Mouse (Mus musculus): ENCODE results near the gene Samd4. TPM values are rescaled to one million over a fixed set of nuclear protein-coding genes. Genes with fewer than 3 reads are reported as not detected.

Gene Samd4
- polyA plus RNA-seq, 1 experiment, result 2.3 TPM

GRCm38 (mm10) chr14:47000786-47001761 is 118.4 kb downstream of the Samd4 start:
- TF ChIP-seq POLR2A (IDR thresholded peaks at IDR 0.05; ENCODE audit: borderline replicate concordance, low read depth, low read length) (no peak), CTCF (IDR thresholded peaks at IDR 0.05; ENCODE audit: low read depth, low read length) (no peak)
- peaks cover 2% of the 10 kb centered on the region; the same call in 1 of the 2 replicates for H3K4me1 ChIP-seq (ENCODE audit: control insufficient read depth, insufficient read depth, low read length)
- no peak overlapping the region for H3K27ac ChIP-seq (ENCODE audit: insufficient read depth, low read depth, low read length)
- no peak overlapping the region for H3K4me3 ChIP-seq (ENCODE audit: insufficient read depth, low read length)

DNA sequence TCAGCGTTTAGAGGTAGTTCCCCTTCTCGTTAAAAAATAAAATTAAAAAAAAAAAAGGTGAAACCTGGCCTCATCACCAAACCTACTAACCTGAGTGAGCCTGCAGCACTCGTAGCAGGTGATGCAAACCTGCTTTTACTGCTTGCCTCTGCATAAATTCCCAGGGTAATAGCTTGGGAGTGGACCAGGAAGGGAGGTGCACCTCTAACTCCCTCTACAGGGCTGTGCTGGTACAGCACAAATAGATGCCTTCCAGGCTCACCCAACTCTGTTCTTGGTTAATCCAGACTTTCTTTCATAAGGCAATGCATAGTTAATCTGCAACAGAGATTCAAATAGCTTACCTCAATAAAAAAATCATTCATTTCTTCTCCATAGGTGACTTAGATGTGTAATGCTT is 121.5 kb downstream of the Samd4 start:
- H3K27ac ChIP-seq (ENCODE audit: insufficient read depth, low read depth, low read length), result no peak overlapping the region
- no peak overlapping the region for H3K4me3 ChIP-seq (ENCODE audit: insufficient read depth, low read length)
- TF ChIP-seq CTCF (IDR thresholded peaks at IDR 0.05; ENCODE audit: low read depth, low read length) (peak; percentile 78), POLR2A (IDR thresholded peaks at IDR 0.05; ENCODE audit: borderline replicate concordance, low read depth, low read length) (no peak)
- H3K4me1 ChIP-seq (ENCODE audit: control insufficient read depth, insufficient read depth, low read length), result peaks cover 2% of the 10 kb centered on the region; the same call in 1 of the 2 replicates

GRCm38 (mm10) chr14:47011171-47012139 is 128.8 kb downstream of the Samd4 start:
- Histone ChIP-seq H3K27ac (ENCODE audit: insufficient read depth, low read depth, low read length) (no peak overlapping the region), H3K4me1 (ENCODE audit: control insufficient read depth, insufficient read depth, low read length) (no peaks in the 10 kb centered on the region), H3K4me3 (ENCODE audit: insufficient read depth, low read length) (no peak overlapping the region)
- no peak for TF ChIP-seq CTCF (IDR thresholded peaks at IDR 0.05; ENCODE audit: low read depth, low read length)
- TF ChIP-seq POLR2A (IDR thresholded peaks at IDR 0.05; ENCODE audit: borderline replicate concordance, low read depth, low read length), result no peak

- Histone ChIP-seq H3K4me3 (ENCODE audit: insufficient read depth, low read length) (no peak overlapping the region), H3K4me1 (ENCODE audit: control insufficient read depth, insufficient read depth, low read length) (no peaks in the 10 kb centered on the region), H3K27ac (ENCODE audit: insufficient read depth, low read depth, low read length) (no peak overlapping the region)
- TF ChIP-seq POLR2A (IDR thresholded peaks at IDR 0.05; ENCODE audit: borderline replicate concordance, low read depth, low read length) (no peak), CTCF (IDR thresholded peaks at IDR 0.05; ENCODE audit: low read depth, low read length) (no peak)
Measured at GRCm38 (mm10) chr14:47015618-47016017, 133.0 kb downstream of the Samd4 start.

DNA sequence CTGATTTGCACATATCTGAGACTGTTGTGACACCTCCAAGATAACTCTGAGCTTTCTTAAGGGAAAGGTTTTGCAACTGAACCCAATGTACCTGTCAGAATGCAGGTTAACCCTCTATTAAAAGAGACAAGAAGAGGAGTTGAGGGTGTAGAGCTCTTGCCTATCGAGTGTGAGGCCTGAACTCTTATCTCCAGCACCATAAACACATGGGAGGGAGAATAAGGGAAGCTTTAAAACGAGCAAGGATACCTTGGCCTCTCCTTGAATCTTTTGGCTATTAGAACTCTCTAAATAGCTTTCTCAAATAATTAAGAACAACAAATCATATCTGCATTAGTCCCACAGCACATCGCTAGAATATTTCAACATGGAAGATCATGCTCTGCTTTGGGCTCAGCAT is 135.0 kb downstream of the Samd4 start:
- Histone ChIP-seq H3K4me1 (ENCODE audit: control insufficient read depth, insufficient read depth, low read length) (no peaks in the 10 kb centered on the region), H3K27ac (ENCODE audit: insufficient read depth, low read depth, low read length) (no peak overlapping the region), H3K4me3 (ENCODE audit: insufficient read depth, low read length) (no peak overlapping the region)
- TF ChIP-seq POLR2A (IDR thresholded peaks at IDR 0.05; ENCODE audit: borderline replicate concordance, low read depth, low read length) (no peak), CTCF (IDR thresholded peaks at IDR 0.05; ENCODE audit: low read depth, low read length) (no peak)

- H3K27ac ChIP-seq (ENCODE audit: insufficient read depth, low read depth, low read length), result no peak overlapping the region
- H3K4me3 ChIP-seq (ENCODE audit: insufficient read depth, low read length), result no peak overlapping the region
- H3K4me1 ChIP-seq (ENCODE audit: control insufficient read depth, insufficient read depth, low read length), result no peaks in the 10 kb centered on the region
- TF ChIP-seq CTCF (IDR thresholded peaks at IDR 0.05; ENCODE audit: low read depth, low read length) (no peak), POLR2A (IDR thresholded peaks at IDR 0.05; ENCODE audit: borderline replicate concordance, low read depth, low read length) (no peak)
Measured at GRCm38 (mm10) chr14:47020886-47021285, 138.2 kb downstream of the Samd4 start.

DNA sequence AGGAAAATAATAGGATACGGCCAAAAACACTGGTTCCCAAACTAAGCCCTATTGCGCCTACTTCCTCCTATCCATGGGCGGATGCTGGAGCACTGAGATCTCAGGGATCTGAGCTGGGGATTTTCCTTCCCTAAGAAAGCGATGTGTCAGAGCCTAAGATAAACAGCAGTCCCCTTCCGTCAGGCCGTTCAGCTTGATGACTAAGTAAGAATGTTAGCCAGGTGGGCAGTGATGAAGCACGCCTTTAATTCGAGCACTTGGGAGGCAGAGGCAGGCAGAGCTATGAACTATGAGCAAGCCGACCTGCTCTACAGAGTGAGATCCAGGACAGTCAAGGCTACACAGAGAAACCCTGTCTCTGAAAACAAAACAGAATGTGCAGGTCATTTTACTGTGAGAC is 140.9 kb downstream of the Samd4 start:
- TF ChIP-seq POLR2A (IDR thresholded peaks at IDR 0.05; ENCODE audit: borderline replicate concordance, low read depth, low read length) (no peak), CTCF (IDR thresholded peaks at IDR 0.05; ENCODE audit: low read depth, low read length) (no peak)
- Histone ChIP-seq H3K4me1 (ENCODE audit: control insufficient read depth, insufficient read depth, low read length) (no peaks in the 10 kb centered on the region), H3K27ac (ENCODE audit: insufficient read depth, low read depth, low read length) (no peak overlapping the region), H3K4me3 (ENCODE audit: insufficient read depth, low read length) (no peak overlapping the region)

- H3K27ac ChIP-seq (ENCODE audit: insufficient read depth, low read depth, low read length), result no peak overlapping the region
- no peak overlapping the region for H3K4me3 ChIP-seq (ENCODE audit: insufficient read depth, low read length)
- TF ChIP-seq CTCF (IDR thresholded peaks at IDR 0.05; ENCODE audit: low read depth, low read length), result no peak
- TF ChIP-seq POLR2A (IDR thresholded peaks at IDR 0.05; ENCODE audit: borderline replicate concordance, low read depth, low read length), result no peak
- no peaks in the 10 kb centered on the region for H3K4me1 ChIP-seq (ENCODE audit: control insufficient read depth, insufficient read depth, low read length)
Measured at GRCm38 (mm10) chr14:47027431-47028118, 144.9 kb downstream of the Samd4 start.

DNA sequence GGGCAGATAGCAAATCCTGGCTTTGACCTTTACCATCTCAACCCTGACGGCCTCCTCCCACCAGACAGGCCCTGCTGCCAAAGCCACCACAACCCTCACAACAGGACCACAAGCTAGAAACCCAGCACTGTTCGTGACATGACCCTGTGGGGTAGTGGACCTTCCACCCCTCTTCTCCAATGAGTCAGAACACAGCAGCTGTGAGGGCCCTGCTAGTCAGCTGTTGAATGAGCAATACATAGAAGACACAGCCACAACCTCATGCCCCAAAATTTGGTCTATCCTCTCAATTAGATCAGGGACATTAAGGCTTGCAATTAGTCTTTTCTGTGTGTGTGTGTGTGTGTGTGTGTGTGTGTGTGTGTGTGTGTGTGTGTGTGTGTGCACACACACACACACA is 148.9 kb downstream of the Samd4 start:
- Histone ChIP-seq H3K4me3 (ENCODE audit: insufficient read depth, low read length) (no peak overlapping the region), H3K4me1 (ENCODE audit: control insufficient read depth, insufficient read depth, low read length) (no peaks in the 10 kb centered on the region), H3K27ac (ENCODE audit: insufficient read depth, low read depth, low read length) (no peak overlapping the region)
- no peak for TF ChIP-seq POLR2A (IDR thresholded peaks at IDR 0.05; ENCODE audit: borderline replicate concordance, low read depth, low read length)
- no peak for TF ChIP-seq CTCF (IDR thresholded peaks at IDR 0.05; ENCODE audit: low read depth, low read length)

All from bone marrow macrophage, adult 2 months (primary cell).